Mouse (Mus musculus) thymus, adult 2 months (tissue): Measurements from ENCODE around the gene Gm7879.

Source experiments
- CTCF ChIP-seq: fragments of 200-500 bp; IDR thresholded peaks from 2 replicates; pipeline ENCODE4 v1.5.1; 2012; ENCODE audit warnings: mild to moderate bottlenecking, control low read depth, low read length, moderate library complexity, borderline replicate concordance; ENCODE audit not compliant: control insufficient read depth, poor library complexity, insufficient read depth; ENCODE audit errors: extremely low read depth
- POLR2A ChIP-seq: fragments of 200-500 bp; IDR thresholded peaks from 2 replicates; pipeline ENCODE4 v1.6.1; 2012; ENCODE audit warnings: mild to moderate bottlenecking, low read length, control low read depth, moderate library complexity; ENCODE audit not compliant: control insufficient read depth, poor library complexity, insufficient read depth; ENCODE audit errors: extremely low read depth

- no peak for TF ChIP-seq CTCF
- no peak for TF ChIP-seq POLR2A
Measured at GRCm38 (mm10) chr5:43927729-43928128, 14.8 kb downstream of the Gm7879 start.
